Mouse (Mus musculus): ENCODE results near the gene Tubgcp3.
"Not testable (repeated sequence)": the region's sequence is repeated elsewhere in the genome, so short reads cannot be mapped to it uniquely, and the experiment has no call there.

The Tubgcp3 gene

DNA sequence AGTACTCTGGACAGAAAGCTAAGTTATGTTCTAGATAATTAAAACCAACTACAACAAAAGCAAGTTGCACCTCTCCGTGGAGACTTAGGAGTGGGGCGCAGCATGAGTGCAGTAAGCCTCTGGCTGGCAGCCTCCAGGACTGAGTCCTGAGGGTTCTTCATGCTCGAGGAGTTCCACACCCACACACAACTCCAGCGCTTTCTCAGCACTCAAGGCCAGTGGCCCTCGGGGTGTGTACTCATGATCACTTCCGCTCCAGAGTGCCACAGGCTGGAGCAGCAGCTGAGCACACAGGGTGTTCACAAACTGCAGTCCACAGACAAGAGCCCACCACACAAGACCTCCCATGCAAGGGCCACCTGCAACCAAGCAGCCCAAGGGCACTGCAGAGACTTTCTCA lies 30.5 kb downstream of the Tubgcp3 start:
- no peak for DNase-seq (ENCODE audit: low spot score in 2 of 2)

- no peak for DNase-seq (ENCODE audit: low spot score in 2 of 2)
Measured at GRCm38 (mm10) chr8:12638446-12638845, 33.6 kb downstream of the Tubgcp3 start.

- no peak for DNase-seq (ENCODE audit: low spot score in 2 of 2)
Measured at GRCm38 (mm10) chr8:12635366-12635765, 36.7 kb downstream of the Tubgcp3 start.

DNA sequence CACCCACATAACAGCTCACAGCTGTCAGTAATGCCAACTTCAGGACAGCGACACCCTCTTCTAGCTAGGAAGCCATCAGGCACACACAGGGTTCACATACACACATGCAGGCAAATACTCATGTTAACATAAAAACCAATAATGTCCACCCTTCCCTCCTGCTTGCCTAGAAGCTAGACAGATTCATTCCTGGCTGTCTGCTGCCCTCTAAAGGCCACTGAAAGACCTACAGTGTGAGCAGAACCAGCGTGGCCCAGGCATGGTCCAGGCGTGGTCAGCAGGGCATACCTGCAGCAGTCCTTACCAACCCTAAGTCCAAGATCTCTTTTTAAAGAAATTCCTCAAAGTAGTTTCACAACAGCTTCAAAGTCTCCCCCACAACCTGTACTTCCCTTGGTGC lies 43.0 kb downstream of the Tubgcp3 start:
- no peak for DNase-seq (ENCODE audit: low spot score in 2 of 2)

GRCm38 (mm10) chr8:12625890-12626289 lies 46.2 kb downstream of the Tubgcp3 start:
- DNase-seq (ENCODE audit: low spot score in 2 of 2) = no peak

DNA sequence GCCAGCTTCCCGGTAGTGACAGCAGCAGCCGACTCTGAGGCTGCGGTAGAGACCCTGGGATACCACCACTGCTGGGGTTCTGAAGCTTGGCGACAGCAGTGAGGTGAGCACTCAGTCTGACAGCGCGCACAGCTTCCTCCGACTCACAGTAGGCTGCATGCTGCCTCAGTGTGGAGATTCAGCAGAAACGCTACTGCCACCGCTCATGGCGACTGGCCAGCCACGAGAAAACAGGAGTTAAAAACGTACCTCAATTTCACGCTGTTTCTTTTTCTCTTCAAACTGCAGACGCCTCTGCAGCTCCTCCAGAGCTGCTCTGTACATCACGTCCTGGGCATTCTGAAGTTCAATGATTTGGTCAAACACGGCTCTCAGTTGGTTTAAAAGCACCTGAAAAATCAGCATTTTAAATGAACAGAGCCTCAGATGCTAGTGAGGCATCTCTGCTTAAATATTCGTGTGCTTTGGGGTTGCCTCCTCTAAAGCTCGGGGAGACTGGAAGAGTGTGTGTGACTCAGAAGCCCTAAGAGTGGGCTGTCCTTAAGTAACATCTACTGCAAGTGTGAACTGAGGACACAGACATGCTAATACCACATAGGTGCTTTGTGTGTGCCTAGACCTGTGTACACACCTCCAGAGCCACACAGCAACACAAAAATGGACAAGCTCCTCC lies 50.4 kb downstream of the Tubgcp3 start:
- DNase-seq (ENCODE audit: low spot score in 2 of 2) = no peak

DNA sequence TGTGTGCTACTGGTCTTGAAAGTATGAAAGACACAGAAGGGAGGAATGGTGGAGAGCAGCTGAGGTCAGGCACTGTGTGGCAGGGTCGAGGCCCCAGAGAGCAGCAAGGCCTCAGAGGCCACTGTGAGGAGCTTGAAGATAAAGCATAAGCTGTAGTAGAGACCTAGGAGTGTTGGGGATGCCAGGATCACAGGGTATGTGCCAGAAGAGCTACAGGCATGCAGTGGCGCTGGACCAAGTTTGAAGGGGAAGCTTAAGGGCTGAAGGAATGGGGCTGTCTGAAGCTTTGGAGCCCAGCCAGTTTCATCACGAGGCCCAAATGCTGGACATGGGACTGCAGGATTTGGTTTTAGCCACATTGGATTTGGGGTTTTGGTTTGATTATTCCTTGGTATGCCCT lies 54.7 kb downstream of the Tubgcp3 start:
- not testable (repeated sequence) for DNase-seq (ENCODE audit: low spot score in 2 of 2)

DNA sequence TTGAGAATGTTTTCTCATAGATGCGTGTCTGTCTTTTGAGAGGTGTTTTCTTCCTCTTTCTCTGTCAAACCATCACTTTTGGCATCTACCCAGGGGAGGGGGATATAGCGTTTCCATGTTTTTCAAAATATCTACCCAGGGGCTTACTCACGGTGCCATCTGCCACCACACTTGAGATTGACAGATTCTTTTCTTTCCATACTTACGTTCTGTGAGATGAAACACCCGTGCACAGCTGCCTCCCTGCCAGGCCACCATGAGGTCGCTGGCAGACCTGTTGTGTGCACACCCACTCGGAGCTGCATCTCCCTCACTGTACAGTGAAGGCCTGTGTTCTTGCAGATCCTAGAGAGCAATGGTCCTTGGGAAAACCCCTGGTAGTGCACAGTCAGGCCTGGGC lies 58.8 kb downstream of the Tubgcp3 start:
- no peak for DNase-seq (ENCODE audit: low spot score in 2 of 2)

GRCm38 (mm10) chr8:12609752-12610449 lies 62.1 kb downstream of the Tubgcp3 start:
- DNase-seq (ENCODE audit: low spot score in 2 of 2) = no peak

DNA sequence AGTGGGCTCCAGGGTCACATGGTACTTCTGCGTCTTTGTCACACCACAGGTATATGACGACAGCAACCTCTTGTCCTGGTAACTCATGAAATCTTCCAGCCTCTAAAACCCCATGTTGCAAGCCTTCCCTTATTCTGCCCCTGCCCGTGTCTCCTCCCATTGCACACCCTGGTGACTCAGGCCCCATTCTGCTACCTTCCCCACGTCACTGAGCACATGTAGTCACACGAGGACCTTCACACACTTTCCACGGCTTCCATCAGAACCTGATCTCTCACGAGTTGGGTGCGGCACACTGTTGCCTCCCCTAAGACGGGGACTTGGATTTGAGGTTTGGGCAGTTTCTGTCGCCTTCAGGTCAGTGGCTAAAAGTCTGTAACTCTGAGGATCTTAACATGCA lies 63.2 kb downstream of the Tubgcp3 start:
- DNase-seq (ENCODE audit: low spot score in 2 of 2) = no peak

GRCm38 (mm10) chr8:12607223-12607622 lies 64.8 kb downstream of the Tubgcp3 start:
- peak; percentile 57 to 80 for DNase-seq (ENCODE audit: low spot score in 2 of 2)

- no peak for DNase-seq (ENCODE audit: low spot score in 2 of 2)
Measured at GRCm38 (mm10) chr8:12583785-12584184, 88.3 kb downstream of the Tubgcp3 start.

DNA sequence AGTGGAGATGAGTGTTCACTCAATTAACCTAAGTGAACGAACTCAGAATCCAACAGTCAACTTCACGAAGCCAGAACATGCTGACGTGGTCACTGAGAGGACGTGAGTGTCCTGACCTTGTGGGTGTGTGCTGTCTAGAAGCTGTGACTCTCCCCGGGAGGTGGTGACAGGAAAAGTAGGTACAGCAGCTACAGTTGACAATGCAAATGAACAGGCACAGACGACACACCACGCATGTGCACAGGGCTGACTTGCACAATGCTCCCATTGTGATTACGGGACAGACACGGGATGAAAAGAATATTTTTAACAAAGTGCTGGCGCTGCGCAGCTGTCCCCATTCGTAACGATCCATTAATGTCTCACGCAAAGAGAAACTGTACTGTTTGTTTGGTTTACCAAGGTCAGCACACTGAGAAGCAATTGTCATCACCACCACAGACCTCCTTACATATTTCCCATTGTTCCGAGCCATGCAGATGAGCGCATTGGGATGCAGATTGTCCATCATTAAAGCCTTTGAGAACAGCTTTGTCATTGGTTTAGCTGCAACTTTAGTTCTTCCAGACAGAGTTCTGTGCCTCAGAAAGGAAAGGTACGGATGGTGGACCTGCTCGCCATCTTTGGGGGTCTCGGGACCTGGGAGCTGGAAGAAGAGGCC lies 92.6 kb downstream of the Tubgcp3 start:
- not testable (repeated sequence) for DNase-seq (ENCODE audit: low spot score in 2 of 2)

- no peak for DNase-seq (ENCODE audit: low spot score in 2 of 2)
Measured at GRCm38 (mm10) chr8:12576739-12577138, 95.3 kb downstream of the Tubgcp3 start.

DNA sequence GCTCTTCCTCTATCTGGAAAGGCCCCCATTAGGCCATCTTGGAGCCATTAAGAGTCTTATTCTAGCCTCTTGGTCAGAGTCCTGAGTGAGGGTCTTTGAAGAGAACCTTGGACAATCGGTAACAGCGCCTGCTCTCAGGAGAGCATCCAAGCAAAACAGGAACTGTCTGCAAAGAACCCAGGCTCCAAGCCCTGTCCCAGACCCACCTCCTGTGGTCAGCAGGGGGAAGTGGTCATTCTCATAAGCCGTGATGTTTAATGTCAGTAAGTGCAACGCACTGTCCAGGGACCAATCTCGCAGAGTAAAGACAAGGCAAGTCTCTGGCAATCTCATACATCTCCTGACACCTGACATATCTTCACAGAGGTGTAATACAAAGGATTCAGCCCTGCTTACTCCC lies 96.0 kb downstream of the Tubgcp3 start:
- no peak for DNase-seq (ENCODE audit: low spot score in 2 of 2)

GRCm38 (mm10) chr8:12572814-12573534 lies 99.1 kb downstream of the Tubgcp3 start, which contains the start of gene Spaca7:
Gene Spaca7, plus strand, starts transcription at chr8:12573029.
- DNase-seq (ENCODE audit: low spot score in 2 of 2) = no peak

GRCm38 (mm10) chr8:12566509-12566908 lies 105.5 kb downstream of the Tubgcp3 start:
- DNase-seq (ENCODE audit: low spot score in 2 of 2) = no peak

DNA sequence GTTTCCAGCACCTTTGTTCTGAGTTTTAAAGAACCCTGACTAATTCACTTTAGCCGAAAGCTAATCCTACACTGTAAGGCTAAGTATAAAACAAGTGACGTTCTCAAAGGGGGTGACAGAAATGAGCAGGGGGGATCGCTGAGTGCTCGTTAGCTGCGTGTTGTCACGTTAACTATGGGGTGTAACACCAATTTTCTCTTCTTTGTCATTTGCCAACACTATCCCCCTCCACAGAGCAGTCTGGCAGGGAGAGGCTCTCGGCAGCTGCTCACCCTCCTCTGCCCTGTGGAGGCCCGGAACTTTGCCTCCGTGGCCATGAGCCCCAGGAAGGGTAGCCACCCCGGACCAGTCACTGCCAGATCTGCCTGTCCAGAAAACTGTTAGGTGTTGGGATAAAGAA lies 106.6 kb downstream of the Tubgcp3 start:
- DNase-seq (ENCODE audit: low spot score in 2 of 2) = no peak

- no peak for DNase-seq (ENCODE audit: low spot score in 2 of 2)
Measured at GRCm38 (mm10) chr8:12564307-12564706, 107.7 kb downstream of the Tubgcp3 start.

Data from thymus, postnatal 10 days (tissue).